Mouse (Mus musculus): ENCODE measurements around the gene Tceanc2.

Tceanc2 gene

GRCm38 (mm10) chr4:107178182-107178829 lies 610 bp downstream of the Tceanc2 start, which contains the start of gene Tmem59:
Gene Tmem59 (plus strand): TSS chr4:107178399.
- DNase-seq, result peak; percentile 98

DNA sequence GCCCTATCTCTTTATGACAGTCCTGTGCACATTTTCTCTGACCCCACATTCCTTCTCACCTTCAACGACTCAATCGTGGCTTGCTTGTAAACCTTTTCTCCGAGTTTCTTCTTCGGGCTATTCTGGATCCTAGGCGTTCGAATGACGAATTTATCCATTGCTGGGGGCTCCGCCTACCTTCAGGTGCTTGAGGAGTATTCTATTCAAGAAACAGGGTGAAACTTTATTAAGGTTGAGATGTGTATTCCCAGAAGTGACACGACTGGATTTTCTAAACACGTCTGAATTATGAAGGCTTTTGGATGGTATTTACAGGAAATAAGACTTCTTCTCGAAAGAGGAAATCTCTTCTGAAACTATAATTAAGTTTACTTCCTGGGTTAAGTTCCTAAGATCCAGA lies 1.4 kb downstream of the Tceanc2 start:
- no peak for DNase-seq

DNA sequence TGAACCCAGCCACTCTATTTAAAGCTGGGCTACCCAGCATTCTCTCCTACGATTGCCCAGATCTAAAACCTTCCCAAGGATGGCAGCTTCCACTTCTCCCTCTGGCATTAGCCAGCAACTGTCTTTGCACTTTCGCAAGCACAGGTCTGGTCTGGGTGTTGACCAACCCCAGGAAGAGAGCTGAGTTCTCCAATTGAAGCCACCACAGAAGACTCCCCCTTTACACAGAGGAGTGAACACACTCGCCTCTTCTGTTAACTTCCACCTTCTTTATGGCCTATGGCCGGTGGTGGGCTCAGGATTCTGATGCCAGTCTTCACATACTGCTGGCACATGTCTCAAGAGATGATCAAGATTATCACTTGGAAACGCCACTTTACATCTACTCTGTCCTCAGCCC lies 11.1 kb downstream of the Tceanc2 start:
- DNase-seq, result no peak

- DNase-seq, result no peak
Observed at GRCm38 (mm10) chr4:107166700-107167099, 12.2 kb downstream of the Tceanc2 start.

- DNase-seq, result peak; percentile 48
Observed at GRCm38 (mm10) chr4:107163756-107164587, 14.9 kb downstream of the Tceanc2 start.

- DNase-seq, result no peak
Observed at GRCm38 (mm10) chr4:107163341-107163740, 15.6 kb downstream of the Tceanc2 start.

DNA sequence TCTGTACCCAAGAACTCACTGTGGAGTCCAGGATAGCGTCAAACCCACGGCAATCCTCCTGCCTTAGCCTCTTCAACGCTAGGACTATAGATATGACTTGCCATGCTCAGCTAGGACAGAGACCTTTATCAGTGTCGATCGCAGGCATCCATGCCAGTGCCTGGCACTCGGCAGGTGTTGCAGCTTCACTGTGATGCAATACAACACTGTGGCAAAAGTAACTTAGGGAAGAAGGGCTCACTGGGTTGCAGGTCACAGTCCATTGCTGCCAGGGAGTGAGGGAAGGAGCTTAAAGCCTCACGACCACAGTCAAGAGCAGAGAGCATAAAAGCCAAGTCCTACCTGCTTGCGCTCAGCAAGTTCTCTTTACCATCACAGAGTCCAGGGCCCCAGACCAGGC lies 18.7 kb downstream of the Tceanc2 start:
- no peak for DNase-seq

DNA sequence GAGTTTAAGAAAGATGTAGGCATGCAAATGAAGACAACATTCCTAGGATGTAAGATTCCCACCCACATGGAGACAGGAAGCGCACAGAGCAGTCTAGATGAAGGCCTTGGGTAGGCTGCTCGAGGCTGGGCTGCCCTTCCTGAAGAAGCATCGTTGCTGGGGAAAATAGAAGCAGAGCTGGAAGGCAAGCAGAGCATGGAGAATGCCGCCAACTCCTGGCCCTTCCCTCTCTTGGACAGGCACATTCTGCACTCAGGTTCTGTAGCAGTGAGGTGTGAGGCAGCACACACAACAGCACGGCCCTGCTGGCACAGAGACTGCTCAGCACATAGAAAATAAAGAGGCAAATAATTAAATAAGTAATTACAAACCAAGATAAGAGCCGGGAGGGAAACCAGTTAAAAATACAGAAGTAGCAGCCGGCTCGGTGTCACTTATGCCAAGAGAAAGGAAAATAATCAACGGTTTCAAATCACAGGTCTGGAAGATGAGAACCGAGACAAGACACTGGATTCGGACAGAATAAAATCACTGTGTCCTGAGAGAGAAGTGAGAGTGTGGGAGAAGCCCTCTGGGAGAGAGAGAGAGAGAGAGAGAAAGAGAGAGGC lies 19.6 kb downstream of the Tceanc2 start:
- DNase-seq, result no peak

GRCm38 (mm10) chr4:107156983-107157401 lies 21.9 kb downstream of the Tceanc2 start:
- peak; percentile 73 for DNase-seq

DNA sequence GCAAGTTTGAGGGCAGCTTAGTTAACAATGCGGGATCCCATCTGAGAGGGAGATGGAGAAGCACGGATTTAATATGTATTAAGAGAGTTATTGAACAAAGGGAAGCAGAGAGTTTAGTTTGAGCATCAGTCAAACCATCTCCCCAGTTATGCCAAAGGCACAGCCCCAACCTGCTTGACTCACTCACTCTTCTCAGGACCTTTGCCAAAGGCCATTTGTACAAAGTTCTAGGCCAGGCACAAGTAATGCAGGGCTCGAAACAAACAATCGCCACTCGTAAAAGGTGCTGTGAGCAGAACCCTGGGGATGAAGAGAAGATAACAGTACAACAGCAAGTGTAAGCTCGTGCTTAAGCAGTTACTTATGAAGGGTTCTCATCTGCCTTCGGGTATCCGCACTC lies 26.3 kb downstream of the Tceanc2 start:
- DNase-seq, result no peak

DNA sequence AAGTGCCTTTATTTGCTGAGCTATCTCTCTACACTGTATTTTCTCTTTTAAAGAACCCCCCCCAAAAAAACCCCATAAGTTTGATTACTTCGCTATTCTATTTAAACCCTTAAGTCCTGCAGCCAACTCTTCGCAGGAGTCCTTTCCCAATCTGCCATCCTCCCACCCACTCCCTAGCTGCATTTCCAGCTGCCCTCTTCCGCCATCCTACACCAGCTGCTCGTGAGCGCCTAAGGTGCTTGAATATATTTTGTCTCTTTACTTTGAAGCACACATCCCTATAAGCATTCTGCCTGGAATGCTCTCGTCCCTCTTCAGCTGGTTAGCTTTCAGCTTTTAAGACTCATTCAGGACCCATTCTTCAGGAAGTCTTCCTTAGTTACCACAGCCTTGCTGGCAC lies 27.9 kb downstream of the Tceanc2 start:
- DNase-seq, result no peak

DNA sequence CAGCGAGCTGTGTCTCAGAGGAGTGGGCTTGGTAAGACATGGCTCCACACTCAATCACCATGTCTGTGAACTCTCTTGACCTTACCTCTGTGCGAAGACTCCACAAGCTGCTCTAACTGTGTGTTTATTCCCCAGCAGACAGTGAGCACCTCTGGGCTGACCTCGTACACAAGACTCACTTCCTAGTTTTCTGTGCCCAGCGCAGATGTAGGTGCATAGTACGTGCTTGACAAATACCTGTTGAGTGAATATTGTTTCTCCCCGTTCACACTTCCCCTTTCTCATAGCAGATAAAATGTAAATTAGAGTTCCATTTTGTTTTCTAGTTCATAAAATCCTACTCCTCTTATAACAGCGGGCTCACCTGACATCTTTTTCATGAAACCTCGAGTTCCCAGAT lies 35.4 kb downstream of the Tceanc2 start:
- no peak for DNase-seq

DNA sequence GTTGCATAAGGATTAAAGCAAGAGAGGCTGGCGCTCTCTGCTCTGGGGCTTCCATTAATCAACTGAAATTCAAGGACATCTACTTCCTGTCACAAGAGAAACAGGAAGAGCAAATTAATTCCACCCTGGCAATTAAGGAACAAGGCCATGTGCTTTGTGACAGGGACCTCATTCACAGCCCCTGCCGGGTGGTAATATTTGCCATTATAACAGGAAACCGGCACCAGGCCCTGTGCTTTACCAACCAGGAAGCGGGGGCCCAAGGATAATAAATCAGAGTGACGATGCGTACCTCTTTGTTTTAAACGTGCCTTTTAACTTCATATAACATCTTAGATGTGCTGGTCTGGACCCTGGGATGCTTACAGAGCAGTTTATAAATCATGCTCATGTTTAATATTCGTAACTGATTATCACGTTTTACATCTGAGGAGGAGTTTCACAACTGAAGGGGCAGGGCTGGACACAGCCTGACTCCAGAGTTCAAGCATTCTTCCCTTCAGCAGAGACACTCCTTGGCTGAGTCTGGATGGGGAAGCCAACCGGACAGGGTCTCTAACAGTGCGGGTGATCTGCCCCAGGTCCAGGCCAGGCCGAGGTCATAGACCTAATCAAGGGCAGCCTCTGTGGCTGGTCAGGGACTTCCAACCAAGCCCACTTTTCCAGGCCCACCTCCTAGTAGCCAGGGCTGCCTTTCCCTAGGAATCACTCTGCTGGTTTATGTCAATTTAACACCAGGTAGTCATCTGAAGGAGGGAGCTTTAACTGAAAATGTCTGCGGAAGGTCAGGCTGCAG lies 38.9 kb downstream of the Tceanc2 start:
- DNase-seq, result no peak

DNA sequence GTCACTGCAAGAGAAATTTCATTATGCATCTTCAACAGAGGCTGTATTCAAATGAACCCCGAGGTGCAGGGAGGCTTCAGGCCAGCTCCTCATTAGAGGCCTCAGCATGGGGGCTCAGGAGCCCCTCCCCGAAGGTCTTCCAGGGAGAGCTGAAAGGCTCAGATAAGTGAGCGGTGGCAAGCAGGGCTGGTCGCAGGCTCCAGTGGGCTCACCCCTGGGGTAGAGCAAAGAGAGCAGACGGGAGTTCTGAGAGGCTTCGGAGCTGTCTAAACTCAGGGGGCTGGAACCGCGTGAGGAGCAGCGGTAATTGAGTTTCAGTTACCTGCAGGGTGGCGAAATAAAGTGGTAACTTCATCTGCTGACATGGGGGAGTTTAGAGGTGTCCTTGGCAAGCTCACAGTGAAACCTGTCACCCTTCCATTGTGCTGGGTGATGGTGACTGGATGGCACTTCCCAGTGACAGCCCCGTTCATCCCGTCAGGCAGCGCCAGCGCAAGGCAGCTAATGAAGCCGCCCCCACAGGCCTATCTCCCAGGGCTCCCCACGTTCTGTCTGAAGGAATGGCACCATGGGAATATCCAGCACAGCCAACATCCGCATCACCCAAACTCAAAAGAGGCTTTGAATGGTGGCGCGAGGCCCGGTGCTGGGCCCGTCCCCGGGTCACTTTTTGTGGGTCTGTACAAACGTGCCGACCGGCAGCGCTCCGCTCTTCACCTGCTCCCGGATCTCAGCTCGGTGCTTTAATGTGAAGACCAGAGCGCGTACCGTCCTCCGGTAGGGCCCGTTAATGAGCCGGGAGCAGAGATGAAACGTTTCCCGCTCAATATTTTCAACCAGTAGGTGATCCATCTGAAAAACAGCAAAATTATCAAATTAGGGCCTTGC lies 39.7 kb downstream of the Tceanc2 start:
- DNase-seq, result no peak

DNA sequence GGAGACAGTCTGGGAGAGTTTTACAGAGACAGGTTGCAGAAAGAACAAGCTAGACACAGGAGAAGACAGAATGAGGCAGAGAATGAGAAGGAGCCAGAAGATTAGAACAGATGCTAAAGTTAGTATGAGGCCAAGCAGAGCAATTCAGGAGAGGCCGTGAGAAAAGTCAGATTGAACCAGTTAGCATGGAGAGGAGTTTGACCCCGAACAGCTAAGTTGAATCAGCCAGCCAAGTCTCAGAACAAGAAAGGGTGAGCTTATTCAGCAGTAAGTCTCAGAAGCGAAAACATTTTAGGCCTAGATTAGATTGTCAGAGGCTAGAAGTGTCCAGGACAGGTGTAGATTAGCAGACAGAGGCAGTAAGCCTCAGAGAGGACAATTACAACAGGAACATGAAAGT lies 42.4 kb downstream of the Tceanc2 start:
- DNase-seq, result peak; percentile 48

GRCm38 (mm10) chr4:107135663-107136062 lies 43.3 kb downstream of the Tceanc2 start:
- no peak for DNase-seq

DNA sequence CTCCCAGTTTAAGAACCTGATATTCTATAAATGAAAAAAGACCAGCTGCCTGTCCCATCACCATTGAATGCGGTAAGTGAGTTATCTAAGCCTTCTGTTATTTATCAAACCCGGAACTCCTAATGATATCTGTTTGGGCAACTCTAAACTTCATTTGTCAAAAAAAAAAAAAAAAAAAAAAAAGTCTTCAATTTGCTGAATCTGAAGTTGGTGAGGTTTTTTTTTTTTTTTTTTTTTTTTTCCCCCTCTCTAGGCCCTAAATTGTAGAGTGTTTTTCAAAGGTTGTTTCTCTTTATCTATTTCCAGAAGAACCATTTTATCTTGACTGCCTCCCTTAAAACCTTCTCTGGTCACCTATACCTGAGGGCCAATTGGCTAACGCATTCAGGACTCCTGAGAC lies 44.0 kb downstream of the Tceanc2 start:
- DNase-seq, result no peak

- no peak for DNase-seq
Observed at GRCm38 (mm10) chr4:107130534-107130933, 48.4 kb downstream of the Tceanc2 start.

GRCm38 (mm10) chr4:107129373-107129772 lies 49.5 kb downstream of the Tceanc2 start:
- DNase-seq, result no peak

GRCm38 (mm10) chr4:107127901-107128669 lies 50.8 kb downstream of the Tceanc2 start:
- no peak for DNase-seq

DNA sequence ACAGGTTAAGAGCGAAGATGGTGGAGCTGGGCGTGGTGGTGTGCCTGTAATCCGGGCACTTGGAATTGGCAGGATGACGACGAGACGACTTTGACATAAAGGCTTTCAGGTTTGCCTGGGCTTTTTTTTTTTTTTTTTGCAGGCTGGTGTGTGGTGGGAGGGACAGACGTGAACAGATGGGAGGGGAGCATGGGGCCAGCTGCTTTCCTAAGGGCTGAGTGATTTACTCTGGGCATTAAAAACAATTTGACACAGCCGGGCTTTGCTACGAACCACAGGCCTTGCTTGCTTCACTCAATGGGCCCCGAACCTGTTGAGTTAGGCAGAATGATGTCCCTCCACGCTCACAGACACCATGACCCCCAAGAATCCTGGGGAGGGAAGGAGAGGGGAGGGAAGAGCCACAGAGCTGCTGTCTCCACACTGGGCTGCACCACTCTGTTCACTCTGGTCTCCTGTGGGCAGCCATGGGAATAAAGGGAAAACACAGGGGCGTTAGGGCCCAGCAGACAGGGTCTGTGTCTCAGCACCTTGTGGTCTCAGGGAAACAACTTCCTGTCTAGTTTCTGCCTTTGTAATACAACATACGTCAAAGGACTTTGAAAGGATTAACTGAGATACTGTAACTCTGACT lies 51.9 kb downstream of the Tceanc2 start:
- DNase-seq, result no peak

Data from kidney, adult 11 months (tissue).